Mouse (Mus musculus): ENCODE results near the gene Bsnd. TPM values are rescaled to one million over a fixed set of nuclear protein-coding genes. Genes with fewer than 3 reads are reported as not detected.

Bsnd gene
- polyA plus RNA-seq, 1 experiment from 2014 or later = 40.6 TPM

GRCm38 (mm10) chr4:106496833-106497232 is 4.8 kb upstream of the Bsnd start:
- no peak overlapping the region for H3K4me3 ChIP-seq (replicated peaks; ENCODE audit: low read depth, low read length)
- H3K36me3 ChIP-seq (ENCODE audit: insufficient read depth, low read length) = no peaks in the 10 kb centered on the region
- no peaks in the 10 kb centered on the region for H3K27me3 ChIP-seq (ENCODE audit: insufficient read depth, low read length)
- H3K27ac ChIP-seq = peak overlapping the region; percentile 8; the same call in 1 of the 2 replicates
- H3K9me3 ChIP-seq (replicated peaks; ENCODE audit: low read length) = no peaks in the 10 kb centered on the region
- H3K9ac ChIP-seq (ENCODE audit: low read depth, low read length) = no peak overlapping the region
- no peak overlapping the region for H3K4me2 ChIP-seq (ENCODE audit: low read length)
- 0 out of 2 replicates have a peak, but pooled peaks cover 7% of the 10 kb centered on the region for H3K4me1 ChIP-seq (replicated peaks; ENCODE audit: insufficient read depth, low read length)
- TF ChIP-seq CTCF (IDR thresholded peaks at IDR 0.05; ENCODE audit: low read depth) = 0 out of 2 replicates have a peak, but pooled peaks have one; percentile 0
- WGBS = 56% methylated on average over 6 of the region's 6 CpGs
- DNase-seq (ENCODE audit: low spot score) (no peak), ATAC-seq (replicated peaks; ENCODE audit: low FRiP score, low read depth) (0 out of 2 replicates have a peak, but pooled peaks have one; percentile 17)

- no peak overlapping the region for H3K27ac ChIP-seq
- 0 out of 2 replicates have a peak, but pooled peaks cover 5% of the 10 kb centered on the region for H3K4me1 ChIP-seq (replicated peaks; ENCODE audit: insufficient read depth, low read length)
- no peaks in the 10 kb centered on the region for H3K27me3 ChIP-seq (ENCODE audit: insufficient read depth, low read length)
- no peak overlapping the region for H3K4me2 ChIP-seq (ENCODE audit: low read length)
- H3K9me3 ChIP-seq (replicated peaks; ENCODE audit: low read length) = no peaks in the 10 kb centered on the region
- TF ChIP-seq CTCF (IDR thresholded peaks at IDR 0.05; ENCODE audit: low read depth) = peak; percentile 73
- H3K9ac ChIP-seq (ENCODE audit: low read depth, low read length) = no peak overlapping the region
- WGBS = 71% methylated on average over 2 of the region's 2 CpGs
- DNase-seq (ENCODE audit: low spot score) (peak; percentile 54), ATAC-seq (replicated peaks; ENCODE audit: low FRiP score, low read depth) (no peak)
- H3K36me3 ChIP-seq (ENCODE audit: insufficient read depth, low read length) = no peaks in the 10 kb centered on the region
- H3K4me3 ChIP-seq (replicated peaks; ENCODE audit: low read depth, low read length) = no peak overlapping the region
These were observed 1.6 kb upstream of the Bsnd start for GRCm38 (mm10) chr4:106493639-106494038.

- 47% methylated on average over 4 of the region's 4 CpGs for WGBS
- H3K9ac ChIP-seq (ENCODE audit: low read depth, low read length) = peak overlapping the region; percentile 37; the same call in 1 of the 2 replicates
- H3K9me3 ChIP-seq (replicated peaks; ENCODE audit: low read length) = no peaks in the 10 kb centered on the region
- ATAC-seq (replicated peaks; ENCODE audit: low FRiP score, low read depth) = peak; percentile 50; the same call in 1 of the 2 replicates
- no peaks in the 10 kb centered on the region for H3K27me3 ChIP-seq (ENCODE audit: insufficient read depth, low read length)
- H3K27ac ChIP-seq = peak overlapping the region; percentile 50; the same call in 1 of the 2 replicates
- no peak overlapping the region for H3K4me3 ChIP-seq (replicated peaks; ENCODE audit: low read depth, low read length)
- no peaks in the 10 kb centered on the region for H3K36me3 ChIP-seq (ENCODE audit: insufficient read depth, low read length)
- no peak for DNase-seq (ENCODE audit: low spot score)
- peak overlapping the region; percentile 32; the same call in 1 of the 2 replicates for H3K4me2 ChIP-seq (ENCODE audit: low read length)
- H3K4me1 ChIP-seq (replicated peaks; ENCODE audit: insufficient read depth, low read length) = no peaks in the 10 kb centered on the region
- no peak for TF ChIP-seq CTCF (IDR thresholded peaks at IDR 0.05; ENCODE audit: low read depth)
These were observed 1.5 kb downstream of the Bsnd start for GRCm38 (mm10) chr4:106490620-106491019.

- no peak for TF ChIP-seq CTCF (IDR thresholded peaks at IDR 0.05; ENCODE audit: low read depth)
- Histone ChIP-seq H3K27me3 (ENCODE audit: insufficient read depth, low read length) (no peaks in the 10 kb centered on the region), H3K9me3 (replicated peaks; ENCODE audit: low read length) (no peaks in the 10 kb centered on the region), H3K4me1 (replicated peaks; ENCODE audit: insufficient read depth, low read length) (no peaks in the 10 kb centered on the region; the same call in 1 of the 2 replicates), H3K4me3 (replicated peaks; ENCODE audit: low read depth, low read length) (no peak overlapping the region), H3K27ac (no peak overlapping the region), H3K4me2 (ENCODE audit: low read length) (no peak overlapping the region), H3K36me3 (ENCODE audit: insufficient read depth, low read length) (no peaks in the 10 kb centered on the region), H3K9ac (ENCODE audit: low read depth, low read length) (0 out of 2 replicates have a peak overlapping the region, but pooled peaks have one; percentile 4)
- DNase-seq (ENCODE audit: low spot score) = no peak
- WGBS = 81% methylated on average over 1 of the region's 1 CpGs
- no peak for ATAC-seq (replicated peaks; ENCODE audit: low FRiP score, low read depth)
These were observed 8.3 kb downstream of the Bsnd start for GRCm38 (mm10) chr4:106483831-106484230.

- H3K27me3 ChIP-seq (ENCODE audit: insufficient read depth, low read length) = no peaks in the 10 kb centered on the region
- no peak overlapping the region for H3K4me3 ChIP-seq (replicated peaks; ENCODE audit: low read depth, low read length)
- H3K36me3 ChIP-seq (ENCODE audit: insufficient read depth, low read length) = no peaks in the 10 kb centered on the region
- 0 out of 2 replicates have a peak overlapping the region, but pooled peaks have one; percentile 4 for H3K9ac ChIP-seq (ENCODE audit: low read depth, low read length)
- 34% methylated on average over 7 of the region's 7 CpGs for WGBS
- TF ChIP-seq CTCF (IDR thresholded peaks at IDR 0.05; ENCODE audit: low read depth) = no peak
- no peak overlapping the region for H3K4me2 ChIP-seq (ENCODE audit: low read length)
- no peaks in the 10 kb centered on the region; the same call in 1 of the 2 replicates for H3K4me1 ChIP-seq (replicated peaks; ENCODE audit: insufficient read depth, low read length)
- H3K9me3 ChIP-seq (replicated peaks; ENCODE audit: low read length) = no peaks in the 10 kb centered on the region
- H3K27ac ChIP-seq = no peak overlapping the region
- DNase-seq (ENCODE audit: low spot score) = no peak
- ATAC-seq (replicated peaks; ENCODE audit: low FRiP score, low read depth) = no peak; the same call in 1 of the 2 replicates
These were observed 8.8 kb downstream of the Bsnd start for GRCm38 (mm10) chr4:106483215-106483727.

- DNase-seq (ENCODE audit: low spot score) (no peak), ATAC-seq (replicated peaks; ENCODE audit: low FRiP score, low read depth) (no peak)
- H3K27ac ChIP-seq = no peak overlapping the region
- no peak overlapping the region for H3K4me3 ChIP-seq (replicated peaks; ENCODE audit: low read depth, low read length)
- no peak overlapping the region for H3K9ac ChIP-seq (ENCODE audit: low read depth, low read length)
- no peaks in the 10 kb centered on the region for H3K27me3 ChIP-seq (ENCODE audit: insufficient read depth, low read length)
- H3K36me3 ChIP-seq (ENCODE audit: insufficient read depth, low read length) = no peaks in the 10 kb centered on the region
- no peak overlapping the region for H3K4me2 ChIP-seq (ENCODE audit: low read length)
- H3K9me3 ChIP-seq (replicated peaks; ENCODE audit: low read length) = no peaks in the 10 kb centered on the region
- TF ChIP-seq CTCF (IDR thresholded peaks at IDR 0.05; ENCODE audit: low read depth) = no peak
- WGBS = 74% methylated on average over 3 of the region's 3 CpGs
- no peaks in the 10 kb centered on the region; the same call in 1 of the 2 replicates for H3K4me1 ChIP-seq (replicated peaks; ENCODE audit: insufficient read depth, low read length)
These were observed 11.5 kb downstream of the Bsnd start for GRCm38 (mm10) chr4:106480545-106480944.

All from kidney, postnatal 0 days (tissue).